Mouse (Mus musculus) adrenal gland, adult 2 months (tissue): ENCODE results near the gene Socs3. TPM values are rescaled to one million over a fixed set of nuclear protein-coding genes. Genes with fewer than 3 reads are reported as not detected.
A peak's percentile ranks its signal among the peaks of the same experiment; 100 is the strongest.

Source experiments
- DNase-seq: peaks from one replicate; pipeline ENCODE4 v3.0.0; 2021
- polyA plus RNA-seq: library from polyadenylated mRNA; depleted of rRNA; stranded (reverse); fragments of >200 nt; gene quantifications from 2 replicates; pipeline ENCODE4 v1.2.3, GENCODE M21; 2012
- total RNA-seq, 2 experiments: library from RNA; stranded (reverse); gene quantifications; 2 replicates each; pipeline ENCODE4 v1.2.3; 2021

Socs3 gene
- total and polyA plus RNA-seq, 3 experiments: 3.2 to 14.8 (median 6.9) TPM

DNA sequence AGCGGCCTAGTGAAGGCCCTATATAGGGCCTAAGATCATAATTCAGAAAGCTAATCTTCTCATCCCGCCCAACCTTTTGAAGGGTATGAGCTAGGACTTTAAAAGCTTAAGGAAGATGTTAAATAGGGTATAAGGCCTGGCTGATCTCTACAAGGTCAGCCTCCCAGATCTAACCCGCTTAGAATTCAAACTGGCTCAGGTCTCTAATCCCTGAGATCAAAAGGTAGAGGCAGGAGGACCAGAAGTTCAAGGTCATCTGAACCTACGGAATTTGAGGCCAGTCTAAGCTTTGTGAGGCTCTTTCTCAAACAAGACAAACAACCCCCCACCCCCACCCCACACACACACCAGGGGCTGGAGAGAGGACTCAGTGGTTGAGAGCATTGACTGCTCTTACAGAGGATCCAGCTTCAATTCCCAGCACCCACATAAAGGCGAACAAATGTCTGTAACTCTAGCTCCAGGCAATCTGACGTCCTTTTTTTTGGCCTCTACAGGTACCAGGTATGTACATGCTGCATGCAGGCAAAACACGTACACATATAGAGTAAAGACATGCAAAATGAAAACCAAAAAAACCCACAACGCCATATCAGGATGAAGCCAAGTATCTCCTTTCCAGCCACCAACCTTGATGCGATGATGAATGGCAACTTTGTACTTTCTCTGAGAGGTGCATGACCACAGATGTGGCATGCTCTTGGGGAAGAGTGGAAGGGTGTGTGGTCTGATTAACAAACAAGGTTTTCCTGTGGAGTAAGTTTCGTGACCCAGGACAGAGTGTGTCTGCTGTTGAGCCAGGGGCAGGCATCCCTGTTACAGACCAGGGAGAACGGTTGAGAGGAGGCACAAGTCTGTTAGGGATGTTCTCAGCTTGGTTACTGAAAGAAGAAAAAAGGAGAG is 3.1 kb upstream of the Socs3 start:
- DNase-seq: no peak

DNA sequence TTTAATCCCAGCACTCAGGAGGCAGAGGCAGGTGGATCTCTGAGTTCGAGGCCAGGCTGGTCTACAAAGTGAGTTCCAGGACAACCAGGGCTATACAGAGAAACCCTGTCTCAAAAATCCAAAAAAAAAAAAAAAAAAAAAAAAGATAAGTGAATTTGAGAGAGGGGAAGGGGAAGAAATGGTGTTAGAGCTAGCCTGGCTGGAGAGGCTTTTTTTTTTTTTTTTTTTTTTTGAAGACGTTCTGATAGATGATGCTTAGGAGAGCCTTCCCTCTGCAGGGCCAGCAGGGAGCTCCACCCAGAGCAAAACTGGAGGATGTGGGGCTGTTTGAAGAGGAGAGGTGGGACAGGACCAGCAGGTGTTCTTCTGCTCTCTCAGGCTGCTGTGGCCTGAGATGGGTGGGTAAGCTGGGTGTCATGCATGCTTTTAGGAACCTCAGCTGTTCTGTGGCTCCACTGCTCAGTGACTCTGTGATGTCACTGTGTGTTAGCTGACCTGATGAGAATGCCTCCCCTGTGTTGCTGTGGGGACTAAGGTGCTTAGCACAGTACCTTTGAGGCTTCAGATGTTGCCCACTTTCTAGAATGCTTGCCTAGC is 1.9 kb upstream of the Socs3 start:
- no peak for DNase-seq

DNA sequence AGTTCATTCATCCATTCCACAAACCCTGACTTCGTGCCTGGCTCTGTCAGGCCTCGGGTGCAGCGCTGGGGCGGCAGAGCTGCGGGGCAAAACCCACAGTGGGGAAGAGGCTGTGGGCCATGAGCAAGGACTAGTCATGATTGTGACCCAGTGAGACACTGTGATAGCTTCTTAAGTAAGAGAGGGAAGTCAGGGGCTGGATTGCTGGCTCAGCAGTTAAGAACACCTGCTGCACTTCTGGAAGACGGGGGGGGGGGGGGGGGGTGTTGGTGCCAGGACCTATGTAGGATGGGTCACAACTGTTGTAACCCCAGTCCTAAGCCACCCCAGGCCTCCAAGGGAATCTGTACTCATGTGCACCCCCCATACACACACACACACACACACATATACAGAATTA is 1.3 kb upstream of the Socs3 start:
- DNase-seq: no peak

DNA sequence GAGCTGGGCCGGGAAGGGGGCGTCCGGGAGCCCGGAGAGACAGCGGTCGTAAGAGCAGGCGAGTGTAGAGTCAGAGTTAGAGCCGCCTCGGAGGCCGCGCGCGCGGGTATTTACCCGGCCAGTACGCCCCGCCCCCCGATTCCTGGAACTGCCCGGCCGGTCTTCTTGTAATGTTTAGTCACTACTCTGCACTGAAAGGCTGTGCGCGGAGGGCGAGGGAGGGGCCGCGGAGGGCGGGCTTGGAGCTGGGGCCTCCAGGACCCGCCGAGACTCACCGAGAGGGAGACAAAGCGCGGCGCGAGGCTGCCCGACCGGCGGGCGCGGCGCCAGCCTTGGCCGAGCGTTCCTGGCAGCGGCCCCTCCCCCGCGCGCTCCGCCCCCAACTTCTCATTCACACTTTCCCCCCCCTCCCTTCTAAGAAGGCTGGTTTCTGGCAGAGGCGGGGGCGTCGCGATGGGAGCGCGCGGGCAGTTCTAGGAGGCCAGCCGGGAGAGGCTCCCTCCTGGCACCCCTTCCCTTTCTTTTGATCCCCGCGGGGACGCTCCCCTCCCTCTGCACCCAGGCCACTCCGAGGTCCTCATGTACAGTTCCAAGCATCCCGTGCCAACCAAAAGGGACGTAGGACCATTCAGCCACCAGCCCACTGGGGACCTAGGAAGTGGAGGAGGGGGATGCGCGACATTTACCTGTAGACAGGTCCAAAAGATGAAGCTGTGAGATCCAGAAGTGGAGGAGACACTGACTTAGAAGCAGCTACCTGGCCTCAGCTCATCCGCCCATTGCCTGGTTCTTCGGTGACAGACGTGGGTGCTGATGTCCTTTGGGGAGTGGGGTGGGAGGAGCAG is 525 bp downstream of the Socs3 start:
- peak; percentile 99 for DNase-seq

DNA sequence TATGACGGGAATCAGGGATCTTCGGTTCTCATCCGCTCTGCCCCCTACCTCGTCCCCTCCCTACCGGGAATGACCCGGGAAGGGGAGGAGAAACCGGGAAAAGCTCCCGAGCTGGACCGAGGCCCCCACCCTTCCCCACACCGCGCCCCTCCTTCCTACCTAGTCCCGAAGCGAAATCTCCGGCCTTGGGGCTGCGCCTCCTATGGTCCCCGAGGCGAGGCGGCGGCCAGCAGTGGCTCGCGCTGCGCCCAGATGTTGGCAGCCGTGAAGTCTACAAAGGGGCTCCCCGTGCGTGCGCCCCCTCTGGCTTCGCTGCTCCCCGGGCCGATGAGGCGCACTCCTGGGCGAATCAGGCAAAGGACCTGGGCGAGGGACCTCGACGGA is 1.1 kb downstream of the Socs3 start:
- no peak for DNase-seq

DNA sequence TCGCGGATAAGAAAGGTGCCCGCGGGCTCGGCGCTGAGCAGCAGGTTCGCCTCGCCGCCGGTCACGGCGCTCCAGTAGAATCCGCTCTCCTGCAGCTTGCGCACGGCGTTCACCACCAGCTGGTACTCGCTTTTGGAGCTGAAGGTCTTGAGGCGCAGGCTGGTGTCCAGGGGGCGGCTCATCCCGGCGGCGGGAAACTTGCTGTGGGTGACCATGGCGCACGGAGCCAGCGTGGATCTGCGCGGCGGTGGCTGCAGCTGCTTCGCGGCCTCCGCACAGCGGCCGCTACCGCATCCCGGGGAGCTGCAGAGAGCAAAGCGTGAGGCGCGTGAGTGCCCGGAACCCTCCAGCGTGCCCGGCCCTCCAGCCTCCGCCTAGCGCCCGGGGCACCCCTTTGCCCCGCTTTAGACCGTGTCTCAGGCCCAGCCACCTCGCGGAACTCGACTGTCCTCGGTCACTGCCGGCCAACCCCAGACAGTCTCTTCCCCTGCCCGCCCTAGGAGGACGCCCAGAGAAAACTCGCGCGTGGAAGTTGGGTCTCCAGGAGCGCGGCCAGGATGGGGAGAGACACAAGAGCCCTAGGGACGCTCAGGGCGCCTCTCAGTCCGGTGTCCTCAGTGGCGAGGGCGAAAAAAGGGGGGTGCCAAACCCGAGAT is 1.7 kb downstream of the Socs3 start:
- peak; percentile 70 for DNase-seq

DNA sequence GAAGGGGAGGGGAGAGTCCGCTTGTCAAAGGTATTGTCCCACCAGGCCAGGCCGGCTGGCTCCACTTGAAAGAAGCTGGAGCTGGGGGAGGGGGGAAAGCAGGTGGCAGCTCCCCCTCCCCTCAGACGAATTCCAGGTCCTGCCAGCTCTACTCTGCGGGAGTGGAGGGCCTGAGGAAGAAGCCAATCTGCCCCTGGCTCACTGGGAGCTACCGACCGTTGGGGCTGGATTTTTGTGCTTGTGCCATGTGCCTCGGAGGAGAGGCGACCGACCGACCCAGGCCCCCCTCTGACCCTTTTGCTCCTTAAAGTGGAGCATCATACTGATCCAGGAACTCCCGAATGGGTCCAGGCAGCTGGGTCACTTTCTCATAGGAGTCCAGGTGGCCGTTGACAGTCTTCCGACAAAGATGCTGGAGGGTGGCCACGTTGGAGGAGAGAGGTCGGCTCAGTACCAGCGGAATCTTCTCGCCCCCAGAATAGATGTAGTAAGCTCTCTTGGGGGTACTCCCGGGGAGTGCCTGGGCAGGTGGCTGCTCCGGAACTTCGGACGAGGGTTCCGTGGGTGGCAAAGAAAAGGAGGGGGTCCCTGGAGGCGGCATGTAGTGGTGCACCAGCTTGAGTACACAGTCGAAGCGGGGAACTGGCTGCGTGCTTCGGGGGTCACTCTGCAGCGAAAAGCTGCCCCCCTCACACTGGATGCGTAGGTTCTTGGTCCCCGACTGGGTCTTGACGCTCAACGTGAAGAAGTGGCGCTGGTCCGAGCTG is 2.4 kb downstream of the Socs3 start:
- DNase-seq: no peak

DNA sequence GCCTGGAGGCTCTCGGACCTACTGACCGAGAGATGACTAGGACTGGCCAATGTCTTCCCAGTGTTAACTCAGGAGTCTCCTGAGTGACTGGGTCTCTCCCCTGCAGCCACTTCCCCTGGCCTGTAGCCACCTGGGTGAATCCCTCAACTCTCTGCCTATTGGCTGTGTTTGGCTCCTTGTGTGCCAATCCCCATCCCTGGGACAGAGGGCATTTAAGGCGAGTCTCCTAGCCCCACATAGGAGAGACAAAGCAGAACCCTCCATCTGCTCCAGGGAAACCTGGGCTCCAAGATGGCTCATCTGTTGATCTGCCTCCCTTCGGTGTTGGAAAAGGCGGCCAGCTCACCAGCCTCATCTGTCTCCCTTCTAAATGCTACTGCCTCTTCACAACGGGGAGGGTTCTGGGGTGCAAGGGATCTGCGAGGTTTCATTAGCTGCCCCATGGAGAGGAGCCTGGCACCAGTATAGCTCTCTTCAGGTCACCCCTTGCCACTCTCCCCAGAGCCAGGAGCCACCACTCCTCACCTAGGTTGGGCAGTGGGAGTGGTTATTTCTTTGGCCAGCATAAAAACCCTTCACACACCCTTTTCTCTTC is 3.2 kb downstream of the Socs3 start:
- no peak for DNase-seq

DNA sequence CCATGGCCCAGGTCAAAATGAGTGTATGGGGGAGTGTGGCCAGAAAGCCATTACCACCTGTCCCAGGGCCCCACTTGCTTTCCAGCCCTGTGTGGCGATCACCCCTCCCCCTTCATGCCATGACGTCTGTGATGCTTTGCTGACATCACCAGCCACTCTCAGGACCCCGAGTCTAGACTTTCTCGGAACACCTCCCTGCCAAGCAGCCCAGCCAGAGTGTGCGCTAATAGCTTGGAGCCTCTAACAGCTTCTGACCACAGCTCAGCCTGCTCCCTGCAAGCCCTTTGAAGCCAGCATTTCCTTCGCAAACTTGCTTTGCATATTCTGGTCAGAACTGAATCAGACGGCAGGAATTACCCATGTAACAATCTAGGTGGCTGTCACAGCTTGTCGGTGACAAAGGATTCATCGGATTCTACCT is 4.3 kb downstream of the Socs3 start:
- DNase-seq: no peak

DNA sequence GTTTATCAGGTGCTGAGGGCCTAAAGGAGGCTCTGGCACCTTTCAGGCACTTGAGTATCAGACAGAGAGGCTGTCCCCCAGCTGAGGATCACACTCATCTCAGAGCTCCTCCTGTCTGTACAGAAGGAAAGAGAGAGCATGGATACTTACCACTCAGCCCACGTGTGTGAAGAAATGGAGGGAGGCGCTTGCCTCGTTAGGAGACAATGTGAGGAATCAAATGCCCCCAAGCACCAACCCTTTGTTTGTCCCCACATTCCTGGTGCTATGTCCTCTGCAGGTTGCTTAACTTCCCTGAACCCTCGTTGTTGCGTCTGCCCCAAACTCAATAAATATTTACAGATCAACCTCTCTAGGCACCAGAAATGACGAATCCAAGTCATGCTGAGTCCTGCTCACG is 4.8 kb downstream of the Socs3 start:
- DNase-seq: no peak

DNA sequence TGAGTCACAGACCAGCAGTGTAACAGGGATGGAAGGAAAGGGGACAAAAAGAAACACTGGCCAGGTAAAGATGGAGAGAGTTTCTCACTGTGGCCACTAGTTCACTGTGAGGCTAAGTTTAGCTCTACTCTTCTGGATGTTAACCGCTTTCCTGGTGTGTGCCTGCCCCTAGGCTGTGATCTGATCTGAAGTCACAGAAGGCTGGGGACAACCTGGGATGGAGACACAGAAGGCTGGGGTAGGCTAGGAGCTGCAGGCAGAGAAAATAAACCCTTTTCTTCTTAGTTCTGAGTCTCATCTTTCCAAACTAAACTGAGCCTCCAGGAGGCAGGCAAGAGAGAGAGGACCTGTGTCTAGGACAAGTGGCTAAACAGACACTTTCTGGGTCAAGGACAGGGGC is 5.6 kb downstream of the Socs3 start:
- no peak for DNase-seq

DNA sequence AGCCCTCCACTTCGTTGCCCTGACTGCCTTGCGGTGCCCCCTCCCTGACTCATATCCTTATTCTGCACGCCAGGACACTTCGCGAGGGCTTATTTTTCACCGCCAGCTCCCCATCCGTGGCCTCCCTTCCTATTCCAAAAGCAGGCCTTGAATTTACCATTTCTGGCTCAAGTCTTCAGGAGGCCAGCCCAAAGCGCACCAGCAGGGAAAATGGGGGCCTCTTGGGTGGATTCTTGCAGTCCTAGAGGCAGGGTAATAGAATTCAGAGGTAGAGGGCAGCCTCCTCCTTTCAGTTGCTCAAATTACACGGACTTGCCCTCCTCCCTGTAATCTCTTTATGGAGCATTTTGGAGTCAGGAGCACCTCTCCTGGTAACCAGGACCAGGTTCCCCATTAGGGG is 6.0 kb downstream of the Socs3 start:
- no peak for DNase-seq

DNA sequence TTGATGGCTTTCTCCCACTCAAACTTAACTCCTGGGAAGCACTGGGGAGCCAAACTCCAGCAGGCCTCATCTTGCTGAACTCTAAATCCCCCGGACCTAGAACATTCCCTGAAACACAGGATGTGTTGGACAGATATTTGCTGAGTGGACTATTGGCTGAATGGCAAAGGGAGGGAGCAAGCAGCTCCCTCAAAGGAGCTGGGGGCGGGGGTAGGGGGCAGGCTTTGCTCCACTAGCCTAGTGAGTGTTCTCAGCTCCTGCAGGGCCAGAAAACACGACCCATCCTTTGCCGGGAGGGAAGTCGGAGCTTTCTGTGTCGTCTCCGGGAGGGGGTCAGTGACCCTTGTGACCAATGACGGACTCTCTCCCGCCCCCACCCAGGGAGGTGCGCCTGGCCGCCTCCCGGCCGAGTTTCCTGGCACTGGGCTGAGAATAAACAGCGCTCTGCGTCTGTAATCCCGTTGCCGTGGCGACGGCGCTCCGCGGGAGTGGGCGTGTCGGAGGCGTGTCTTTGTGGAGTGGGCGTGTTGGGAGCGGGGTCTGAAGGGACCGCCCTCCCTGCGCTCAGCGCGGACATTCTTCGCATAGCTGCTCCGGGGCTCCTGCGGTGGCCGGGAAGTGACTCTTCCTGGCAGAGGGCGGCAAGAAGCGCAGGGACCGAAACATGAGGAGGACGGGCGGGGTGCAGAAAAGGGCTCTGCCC is 6.6 kb downstream of the Socs3 start:
- peak; percentile 100 for DNase-seq

DNA sequence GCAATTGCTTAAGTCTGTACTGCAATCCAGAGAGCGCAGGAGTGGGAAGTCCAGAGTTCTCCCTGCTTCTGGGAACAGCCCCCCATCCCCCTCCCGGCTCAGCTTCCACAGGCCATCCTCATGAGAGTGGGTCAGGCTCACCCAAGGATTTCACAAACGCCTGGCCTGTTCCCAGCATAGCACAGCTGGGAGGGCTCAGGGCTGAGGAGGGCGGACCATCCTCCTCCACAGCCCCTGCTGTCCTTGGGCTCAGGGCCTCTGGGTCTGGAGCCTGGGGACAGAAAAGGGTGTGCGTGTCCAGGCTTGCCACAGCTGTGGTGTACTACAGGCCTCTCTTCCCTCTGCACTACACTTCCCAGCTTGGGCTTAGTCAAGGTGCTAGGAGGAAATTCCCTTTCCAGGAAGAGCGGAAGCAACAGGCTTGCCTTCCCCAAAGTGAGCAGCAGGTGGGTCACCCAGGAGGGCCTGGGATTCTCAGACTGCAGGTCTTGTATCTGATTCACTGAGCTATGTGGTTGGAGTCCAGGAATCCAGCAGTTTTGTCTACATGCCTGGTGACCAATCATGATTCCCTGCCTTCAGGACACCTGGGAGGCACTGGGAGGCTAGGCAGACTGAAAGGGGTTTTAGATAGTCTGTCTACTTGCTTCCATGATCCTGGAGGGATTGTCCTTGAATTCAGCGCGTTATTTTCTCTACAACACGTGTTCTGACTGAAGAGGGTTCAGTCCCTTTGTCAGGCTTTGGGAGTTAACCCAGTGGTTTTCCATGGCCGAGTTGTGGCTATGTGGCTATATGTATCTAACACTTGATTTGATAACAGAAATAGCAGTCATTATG is 7.4 kb downstream of the Socs3 start:
- DNase-seq: peak; percentile 94

DNA sequence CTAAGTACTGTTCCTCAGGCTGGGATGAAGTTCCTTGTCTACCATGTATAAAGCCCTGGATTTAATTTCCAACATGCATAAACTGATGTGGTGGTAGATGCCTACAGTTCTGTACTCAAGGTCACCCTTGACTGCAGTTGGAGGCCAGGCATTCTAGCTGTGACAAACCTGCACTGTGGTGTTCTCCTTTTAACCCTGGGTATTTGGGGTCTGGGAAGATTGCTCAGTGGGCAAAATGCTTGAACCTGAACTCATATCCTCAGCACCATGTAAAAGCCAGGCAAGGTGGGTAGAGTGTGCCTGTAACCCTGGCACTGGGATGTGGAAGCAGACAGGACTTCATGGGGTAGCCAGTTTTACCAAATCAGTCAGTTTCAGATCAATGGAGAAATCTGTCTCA is 9.2 kb downstream of the Socs3 start:
- DNase-seq: no peak

DNA sequence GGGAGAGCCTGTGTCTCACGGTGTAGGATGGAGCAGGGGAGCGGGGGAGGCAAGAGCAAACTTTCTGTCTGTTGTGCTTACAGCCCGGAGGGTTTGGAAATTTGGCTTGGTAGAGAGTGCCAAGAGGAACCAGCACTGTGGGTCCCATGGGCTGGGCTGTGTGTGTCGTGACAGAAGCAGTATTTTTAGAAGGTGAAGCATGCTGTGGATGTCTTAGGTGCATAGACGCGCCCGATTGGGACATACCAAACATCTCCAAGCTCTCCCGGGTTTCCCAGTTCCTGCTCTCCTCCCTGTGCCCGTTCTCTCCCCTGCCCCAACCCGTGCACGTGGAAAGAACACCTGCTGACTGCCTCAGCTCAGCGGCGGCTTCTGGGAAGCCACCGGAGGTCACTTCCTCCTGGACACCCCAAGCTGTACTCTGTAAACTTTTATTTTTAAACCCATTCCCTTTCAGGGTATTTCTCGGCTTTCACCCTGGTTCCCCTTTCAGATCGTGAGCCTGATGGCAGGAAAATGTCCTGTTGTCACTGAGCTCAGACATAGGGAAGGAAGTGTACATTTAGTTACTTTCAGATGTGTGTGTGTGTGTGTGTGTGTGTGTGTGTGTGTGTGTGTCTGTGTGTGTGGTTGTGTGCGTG is 10.0 kb downstream of the Socs3 start:
- no peak for DNase-seq

DNA sequence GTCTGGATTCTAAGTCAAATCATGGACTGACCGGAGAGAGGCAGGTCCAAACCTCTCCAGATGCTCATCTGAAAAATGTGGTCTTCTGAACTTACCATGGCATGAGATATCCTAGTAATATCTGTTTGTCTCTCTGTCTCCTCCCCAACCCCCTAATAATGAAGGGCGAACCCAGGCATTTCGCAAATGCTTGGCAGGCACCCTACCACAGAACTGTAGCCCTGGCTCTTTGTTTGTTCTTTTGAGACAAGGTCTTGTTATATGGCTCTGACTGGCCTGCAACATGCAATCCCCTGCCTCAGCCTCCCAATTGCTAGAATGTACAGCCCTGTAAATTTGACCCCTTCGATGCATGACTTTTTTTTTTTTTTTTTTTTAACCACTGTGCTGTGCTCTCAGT is 10.7 kb downstream of the Socs3 start:
- DNase-seq: peak; percentile 75

DNA sequence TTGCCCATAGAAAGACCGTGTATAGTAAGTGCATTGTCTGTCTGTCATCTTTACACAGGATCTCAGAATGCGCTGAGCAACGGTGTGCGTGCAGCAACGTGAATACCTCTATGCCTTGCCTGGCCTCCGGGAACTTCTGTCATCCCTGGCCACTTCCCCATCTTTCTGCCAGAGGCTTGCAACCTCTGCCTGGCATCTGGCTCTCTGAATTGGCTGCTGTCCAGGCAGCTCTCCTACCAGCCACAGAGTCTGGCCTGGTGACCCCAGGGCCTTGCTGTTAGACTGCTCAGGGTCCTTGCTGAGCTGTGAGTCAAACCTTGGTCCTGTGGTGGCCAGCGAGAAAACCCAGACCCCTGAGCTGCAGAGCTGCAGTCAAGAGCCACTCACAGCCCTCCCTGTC is 11.7 kb downstream of the Socs3 start:
- peak; percentile 88 for DNase-seq

DNA sequence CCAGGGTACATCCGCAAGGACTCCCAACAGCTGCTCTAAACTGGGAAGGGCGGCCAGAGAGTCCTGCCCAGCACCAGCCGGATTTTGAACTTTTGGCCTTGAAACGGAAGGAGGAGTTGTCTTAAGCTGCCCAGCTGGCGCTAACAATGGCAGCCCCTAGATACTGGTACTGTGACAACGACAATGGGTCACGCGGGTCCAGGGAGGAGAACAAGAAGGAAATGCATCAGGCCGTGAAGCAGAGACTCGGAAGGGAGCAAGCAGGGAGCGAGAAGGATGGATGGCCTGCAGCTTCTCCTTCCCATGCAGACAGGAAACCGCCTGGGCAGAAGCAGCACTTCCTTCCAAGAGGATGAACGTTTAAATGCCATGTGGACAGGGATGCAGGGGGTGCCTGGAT is 14.2 kb downstream of the Socs3 start:
- no peak for DNase-seq
